Mouse (Mus musculus) retina, postnatal 7 days (tissue): Measurements from ENCODE around the gene Gm5447.
A peak's percentile ranks its signal among the peaks of the same experiment; 100 is the strongest.

ENCODE experiments used
- DNase-seq: peaks from one replicate; pipeline ENCODE4 v3.0.0-alpha.2; 2012; ENCODE audit warnings: low read depth, low spot score

Gm5447 gene

DNA sequence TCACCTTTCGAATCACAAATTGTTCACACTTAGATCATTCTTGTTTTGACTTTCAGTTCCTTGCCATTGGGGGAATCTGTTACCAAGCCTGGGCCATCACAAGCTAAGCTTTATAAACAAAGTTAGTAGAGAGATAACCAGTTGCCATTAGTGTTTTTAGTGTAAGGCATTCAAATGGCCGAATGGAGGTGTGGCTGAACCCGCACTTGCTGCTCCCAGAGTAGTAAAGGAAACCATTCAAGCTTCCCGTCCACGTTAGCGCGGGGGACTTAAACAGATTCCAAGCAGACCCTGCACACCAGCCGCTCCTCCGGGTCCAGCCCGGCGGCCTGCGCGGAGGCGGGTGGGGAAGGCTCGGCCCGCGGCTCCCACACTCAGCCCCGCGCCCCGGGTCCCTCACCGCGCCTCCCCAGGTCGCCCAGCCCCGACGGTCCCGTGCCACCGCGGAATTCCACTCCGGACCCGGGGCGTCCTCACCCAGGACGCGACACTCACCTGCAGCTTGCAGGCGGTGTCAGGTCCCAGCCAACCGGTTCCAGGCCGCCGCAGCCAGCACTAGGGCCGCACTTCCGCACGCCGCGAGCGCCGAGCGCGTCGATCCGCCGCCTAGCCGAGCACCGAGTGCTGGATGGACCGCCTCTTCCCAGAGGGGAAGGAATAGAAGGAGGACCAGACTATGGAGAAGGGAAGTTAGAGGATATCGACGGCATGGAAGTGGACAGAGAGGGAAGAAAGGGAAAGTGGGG is at the start of gene Gm5447, which contains the start of gene Exoc2:
Gene Gm5447 (plus strand): TSS at position 704 of the 746 bp plus-strand sequence.
Gene Exoc2 (minus strand): TSS at position 593 of the 746 bp plus-strand sequence.
- DNase-seq, result peak; percentile 73

DNA sequence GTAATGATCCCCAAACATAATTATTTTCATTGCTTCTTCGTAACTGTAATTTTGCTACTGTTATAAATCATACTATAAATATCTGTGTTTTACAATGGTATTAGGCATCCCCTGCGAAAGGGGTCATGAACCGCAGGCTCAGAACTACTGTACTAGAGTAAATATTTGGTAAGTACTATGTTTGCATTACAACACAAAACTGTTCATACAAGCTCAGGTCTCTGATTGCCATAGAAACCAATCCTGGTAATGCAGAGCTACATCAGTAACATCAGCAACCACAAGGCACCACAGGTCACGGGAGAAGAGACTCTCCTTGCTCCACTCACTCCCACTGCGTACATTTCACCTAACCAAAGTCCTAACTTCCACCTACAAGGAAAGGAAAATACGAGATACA is 49.7 kb upstream of the Gm5447 start:
- DNase-seq, result no peak

DNA sequence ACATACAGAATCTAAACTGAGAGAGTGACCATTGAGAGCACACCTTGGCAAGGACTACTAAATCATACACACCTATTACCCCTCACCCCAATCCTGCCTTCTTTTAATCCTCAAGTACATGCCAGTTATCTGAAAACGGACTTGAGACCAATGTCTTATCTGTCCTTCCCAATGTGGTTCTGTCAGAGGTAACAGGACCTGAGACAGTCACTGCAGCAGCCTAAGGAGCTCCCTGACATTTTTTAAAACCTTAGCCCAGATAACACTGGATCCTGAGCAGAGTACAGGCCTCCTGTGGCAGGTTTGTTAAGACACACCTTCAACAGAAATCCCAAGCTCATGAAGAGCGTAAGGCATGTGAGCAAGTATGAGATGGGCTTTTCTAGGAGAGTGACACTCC is 44.9 kb upstream of the Gm5447 start:
- DNase-seq, result no peak

DNA sequence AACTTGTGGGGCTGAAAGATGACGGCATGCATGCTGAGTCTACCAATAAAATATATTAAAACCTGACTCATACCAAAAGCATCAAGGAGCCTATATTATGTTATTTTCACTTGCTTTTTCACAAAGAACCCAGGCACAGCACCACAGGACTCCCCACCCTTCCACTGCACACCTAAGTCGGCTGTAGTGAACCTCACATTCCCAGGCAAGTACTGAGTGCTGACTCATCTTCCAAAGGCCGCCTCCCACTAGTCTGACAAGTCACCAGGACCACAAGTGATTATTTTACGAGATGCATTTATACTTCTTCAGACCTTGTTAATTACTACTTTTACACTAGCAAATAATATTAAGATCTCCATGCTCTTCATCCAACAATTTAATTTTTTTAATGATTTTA is 42.4 kb upstream of the Gm5447 start:
- DNase-seq, result no peak

DNA sequence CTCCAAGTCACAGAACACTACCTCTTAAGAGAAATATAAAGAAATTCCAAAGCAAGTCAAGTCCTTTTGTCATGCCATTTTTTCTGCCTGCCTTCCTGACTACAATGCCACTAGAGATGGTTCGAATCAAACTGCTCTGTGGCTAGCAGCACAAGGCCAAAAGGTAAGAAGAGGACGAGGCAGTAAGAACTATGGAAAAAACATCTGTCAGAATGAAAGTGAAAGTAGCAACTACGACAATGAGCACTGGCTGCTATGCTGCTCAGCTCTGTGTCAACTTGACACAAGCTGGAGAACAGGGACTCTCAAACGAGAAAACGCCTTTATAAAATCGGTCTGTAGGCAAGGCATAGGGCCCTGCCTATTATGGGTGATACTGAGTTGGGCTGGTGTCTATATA is 41.0 kb upstream of the Gm5447 start:
- no peak for DNase-seq

DNA sequence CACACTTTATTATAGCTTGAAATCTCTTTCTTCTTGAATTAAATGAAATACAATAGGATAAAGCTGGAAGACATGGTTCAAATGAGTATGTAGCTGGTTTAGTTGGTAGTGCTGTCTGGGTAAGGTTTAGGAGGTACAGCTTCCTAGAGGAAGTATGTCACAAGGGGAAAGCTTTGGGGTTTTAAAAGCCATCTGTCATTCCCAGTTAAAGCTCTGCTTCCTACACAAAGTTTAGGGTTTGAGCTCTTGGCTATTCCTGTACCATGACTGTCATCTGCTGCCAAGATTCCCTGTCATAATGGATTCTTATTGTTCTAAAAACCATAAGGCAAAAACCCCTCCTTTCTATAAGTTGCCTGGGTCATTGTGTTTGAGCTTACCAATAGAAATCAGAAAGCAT is 28.2 kb upstream of the Gm5447 start:
- DNase-seq, result no peak

DNA sequence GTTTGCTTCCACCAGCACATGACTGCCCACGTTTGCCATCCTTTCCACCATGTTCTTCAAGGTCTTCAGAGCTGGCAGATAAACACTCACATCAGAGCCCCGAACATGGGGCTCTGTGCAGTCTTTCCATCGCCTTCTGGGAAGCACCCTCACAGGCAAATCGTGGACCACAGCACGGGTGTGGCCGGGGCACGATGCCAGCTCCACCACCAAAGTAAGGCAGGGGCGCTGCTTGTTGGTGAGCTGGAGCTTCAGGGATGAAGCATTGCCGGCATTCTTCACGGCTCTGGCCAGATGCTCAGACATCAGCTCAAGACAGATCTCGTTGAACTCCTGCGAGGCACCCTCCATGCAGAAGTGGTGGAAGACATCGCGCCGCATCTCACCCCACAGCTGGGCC is 26.9 kb upstream of the Gm5447 start:
- DNase-seq, result no peak

DNA sequence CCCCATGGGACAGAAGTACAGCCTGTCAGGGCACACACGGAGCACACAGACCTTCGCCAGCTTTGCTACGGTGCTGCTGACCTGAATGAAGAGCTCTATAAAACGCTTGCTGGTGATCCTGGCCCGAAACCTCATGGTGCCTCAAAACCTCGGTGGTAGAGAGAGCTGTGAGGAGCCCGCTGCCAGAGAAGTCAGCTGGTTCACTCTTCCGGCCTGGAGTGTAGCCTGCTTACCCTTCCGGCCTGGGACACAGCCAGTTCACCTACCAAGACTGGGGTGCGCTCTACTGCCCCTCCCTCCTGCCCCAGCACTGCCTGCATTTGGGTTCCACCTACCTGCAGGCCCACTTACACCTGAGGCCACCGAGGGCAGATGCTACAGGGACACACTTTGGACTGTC is 26.5 kb upstream of the Gm5447 start, which contains the start of gene Hus1b:
Gene Hus1b (minus strand): TSS at position 220 of the 400 bp plus-strand sequence.
- DNase-seq, result no peak

DNA sequence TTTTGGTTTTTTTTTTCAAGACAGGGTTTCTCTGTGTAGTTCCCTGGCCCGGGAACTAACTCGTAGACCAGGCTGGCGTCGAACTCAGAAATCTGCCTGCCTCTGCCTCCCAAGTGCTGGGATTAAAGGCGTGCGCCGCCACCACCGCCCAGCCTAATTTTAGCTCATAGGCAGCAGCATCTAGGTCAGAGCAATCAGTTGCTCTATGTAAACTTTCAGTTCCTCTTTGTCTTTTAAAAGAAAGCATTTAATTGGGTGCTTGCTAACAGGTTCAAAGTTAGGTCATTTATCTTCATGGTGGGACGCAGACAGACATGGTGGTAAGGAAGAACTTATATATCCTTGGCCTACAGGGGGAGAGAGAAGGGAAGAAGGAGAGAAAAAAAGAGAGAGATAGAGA is 24.8 kb upstream of the Gm5447 start:
- no peak for DNase-seq

DNA sequence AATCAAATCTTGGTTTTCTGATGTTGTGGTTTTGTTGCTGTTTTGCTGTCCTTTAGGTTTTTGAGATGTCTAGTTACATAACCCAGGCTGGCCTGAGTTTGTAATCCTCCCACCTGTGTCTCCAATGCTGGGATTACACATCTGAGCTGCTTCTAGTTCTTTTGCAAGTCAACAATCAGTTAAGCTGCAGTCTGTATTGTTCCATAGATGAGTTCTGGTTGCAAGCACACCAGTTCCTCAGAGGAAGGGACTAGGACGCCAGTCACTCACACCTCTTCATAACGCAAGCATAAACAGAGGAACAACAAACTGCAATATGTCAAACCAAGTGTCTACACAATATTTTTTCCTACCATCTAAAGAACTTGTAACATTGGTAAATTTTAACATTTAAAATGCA is 22.0 kb upstream of the Gm5447 start:
- DNase-seq, result no peak

DNA sequence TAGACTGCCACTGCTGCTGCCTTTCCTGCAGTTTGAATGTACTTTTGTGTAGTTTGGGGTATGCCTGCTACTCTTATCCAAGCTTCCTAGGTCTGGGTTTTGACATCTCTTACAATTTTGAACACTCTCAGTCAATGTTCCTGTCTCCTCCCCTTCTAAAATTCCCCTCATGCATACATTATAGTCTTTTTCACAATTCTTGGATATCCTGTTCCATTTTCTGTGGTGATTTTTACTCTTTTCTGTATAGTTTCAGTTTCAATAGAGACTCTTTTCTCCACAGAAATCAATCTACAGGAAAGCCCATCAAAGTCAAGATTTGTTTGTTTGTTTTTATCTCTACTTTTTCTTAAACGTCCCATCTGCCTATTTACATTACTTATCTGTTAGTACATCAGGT is 20.4 kb upstream of the Gm5447 start:
- DNase-seq, result no peak

DNA sequence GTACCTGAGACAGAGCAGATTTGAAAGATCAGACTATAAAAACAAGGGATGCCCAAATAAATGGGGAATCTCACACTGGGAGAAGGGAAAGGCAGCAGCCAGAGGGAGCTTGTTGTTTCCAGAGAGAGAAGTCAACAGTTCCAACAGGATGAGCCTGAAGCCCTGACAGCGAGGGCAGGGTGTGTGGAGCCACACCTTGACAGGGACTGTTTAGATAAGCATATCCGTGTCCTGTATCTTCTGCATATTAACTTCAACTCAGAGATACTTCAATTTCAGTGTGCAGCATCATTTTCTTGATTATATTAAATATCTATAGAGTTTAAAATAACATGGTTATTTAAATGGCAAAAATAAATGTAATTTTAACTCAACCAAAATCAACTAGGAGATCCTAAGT is 13.3 kb upstream of the Gm5447 start:
- no peak for DNase-seq

DNA sequence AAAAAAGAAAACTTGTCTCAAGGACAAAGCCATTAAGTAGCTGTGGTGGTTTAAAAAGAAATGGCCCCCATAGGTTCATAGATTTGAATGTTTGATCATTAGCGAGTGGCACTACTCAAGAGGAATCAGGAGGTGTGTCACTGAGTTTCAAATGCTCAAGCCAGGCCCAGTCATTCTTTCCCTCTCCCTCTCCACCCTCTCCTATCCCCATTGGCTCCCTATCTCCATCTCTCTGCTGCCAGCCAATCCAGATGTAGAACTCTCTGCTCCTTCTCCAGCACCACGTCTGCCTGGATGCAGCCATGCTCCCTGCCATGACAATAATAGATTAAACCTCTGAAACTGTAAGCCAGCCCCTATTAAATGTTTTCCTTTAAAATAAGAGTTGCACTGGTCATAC is 12.1 kb upstream of the Gm5447 start:
- no peak for DNase-seq

DNA sequence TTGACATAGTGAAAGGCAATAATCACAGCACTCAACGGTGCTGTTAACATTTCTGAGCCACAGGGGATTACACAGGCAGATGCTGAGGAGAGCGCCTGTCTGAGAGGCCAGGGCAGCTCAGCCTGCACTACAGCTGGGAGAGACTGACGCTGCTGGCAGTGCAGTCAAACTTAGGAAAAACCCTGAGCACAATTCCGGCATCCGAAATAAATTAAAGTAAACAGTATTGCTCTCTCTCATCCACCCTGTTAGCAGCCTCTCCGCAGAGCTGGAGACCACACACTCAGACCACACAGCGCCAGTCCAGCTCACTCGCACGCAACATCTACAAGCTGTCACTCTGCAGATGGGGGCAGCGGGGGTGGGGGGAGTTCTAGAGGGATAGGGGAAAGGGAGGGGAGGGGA is 7.5 kb upstream of the Gm5447 start:
- no peak for DNase-seq

DNA sequence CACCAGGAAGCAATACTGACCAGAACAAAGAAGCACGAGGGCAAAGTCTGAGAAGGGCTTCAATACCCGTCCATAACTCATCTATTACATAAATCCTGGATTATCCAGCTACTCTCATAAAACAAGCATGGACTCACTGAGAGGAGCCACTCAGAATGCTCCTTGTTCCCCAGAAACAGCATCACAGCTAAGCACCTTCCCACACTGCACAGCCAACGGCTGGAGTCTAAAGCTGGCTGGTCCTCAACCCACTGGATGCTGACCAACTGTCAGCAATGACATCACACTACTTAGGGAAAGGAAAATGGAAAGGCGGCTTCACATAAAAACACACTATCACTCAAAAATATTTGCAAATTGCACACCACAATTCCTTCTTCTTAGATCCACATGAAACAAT is 5.7 kb upstream of the Gm5447 start:
- DNase-seq, result no peak

DNA sequence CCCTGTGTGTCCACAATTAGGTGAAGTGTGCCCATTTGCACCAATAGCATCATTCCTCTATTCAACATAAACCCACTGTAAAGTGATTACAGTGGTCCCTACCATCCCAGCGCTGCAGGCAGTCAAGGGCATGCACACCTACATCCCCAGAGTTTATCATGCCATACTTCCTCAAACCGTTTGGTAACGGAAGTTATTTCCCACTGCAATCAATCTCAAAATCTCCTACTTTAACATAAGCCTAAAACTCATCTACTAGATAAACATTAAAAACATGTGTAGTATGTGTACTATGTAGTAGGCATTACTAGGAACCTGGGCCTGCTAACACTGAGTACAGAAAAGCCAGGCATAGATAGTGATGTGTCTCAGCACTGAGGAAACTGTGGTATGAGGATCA is 3.0 kb upstream of the Gm5447 start:
- no peak for DNase-seq

DNA sequence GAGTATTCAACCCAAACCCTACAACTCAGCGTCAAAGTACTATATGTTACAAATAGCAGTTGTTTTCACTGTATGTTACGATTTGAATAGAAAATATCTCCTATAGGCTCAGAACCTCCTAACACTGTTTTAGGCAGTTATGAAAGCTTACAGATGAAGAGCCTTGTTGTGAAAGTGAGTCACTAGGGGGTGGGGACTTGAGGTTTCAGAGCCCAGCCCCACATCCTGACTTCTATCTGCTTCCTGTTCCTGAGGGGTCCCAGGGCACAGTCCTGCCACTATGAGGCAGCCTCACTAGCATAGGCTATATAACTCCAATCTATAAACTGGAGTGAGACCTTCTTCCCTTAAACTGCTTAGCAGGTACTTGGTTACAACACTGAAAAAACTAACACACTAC is 1.9 kb upstream of the Gm5447 start:
- no peak for DNase-seq

DNA sequence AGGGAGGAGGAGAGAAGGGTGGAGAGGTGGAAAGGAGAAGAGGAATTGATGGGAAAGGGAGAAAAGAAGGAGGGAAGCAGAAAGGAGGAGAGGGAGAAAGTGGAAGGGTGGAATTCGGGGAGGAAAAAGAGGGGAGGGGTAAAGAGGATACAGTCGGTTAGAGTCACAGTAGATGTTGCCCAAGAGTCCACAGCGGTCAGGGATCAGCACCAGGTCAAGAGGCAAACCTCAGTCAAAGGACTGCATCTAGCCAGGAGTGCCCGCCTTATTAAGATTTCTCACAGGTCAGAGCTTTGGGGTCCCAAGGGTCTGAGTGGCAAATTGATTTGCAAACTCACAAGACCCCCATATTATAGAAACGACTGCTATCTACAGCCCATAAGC is 235 bp downstream of the Gm5447 start:
- no peak for DNase-seq

DNA sequence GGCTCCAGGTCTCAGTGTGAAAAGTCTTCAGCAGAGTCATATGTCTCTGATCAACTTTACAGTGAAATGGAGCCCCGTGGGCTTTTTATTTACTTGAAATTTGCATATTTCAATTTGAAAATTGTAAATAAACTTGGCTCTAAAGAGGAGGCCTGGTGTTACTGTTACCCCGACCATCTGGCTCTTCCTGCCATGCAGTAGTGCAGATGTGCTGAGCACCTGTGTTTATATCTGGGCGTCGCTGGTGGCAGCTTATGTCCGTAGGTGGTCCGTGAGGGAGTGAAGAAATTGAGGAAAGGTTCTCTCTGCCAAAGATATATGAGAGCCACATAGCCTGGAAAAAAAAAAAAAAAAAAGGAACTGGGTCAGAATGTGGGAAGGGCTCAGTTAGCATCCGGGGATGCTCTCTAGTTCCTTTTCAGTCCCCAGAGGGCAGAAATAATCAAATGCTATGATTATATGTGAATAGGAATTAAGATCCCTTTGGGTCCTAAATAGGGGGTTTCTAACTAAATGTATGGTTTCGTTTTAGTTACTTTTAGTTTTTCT is 2.6 kb downstream of the Gm5447 start:
- no peak for DNase-seq

DNA sequence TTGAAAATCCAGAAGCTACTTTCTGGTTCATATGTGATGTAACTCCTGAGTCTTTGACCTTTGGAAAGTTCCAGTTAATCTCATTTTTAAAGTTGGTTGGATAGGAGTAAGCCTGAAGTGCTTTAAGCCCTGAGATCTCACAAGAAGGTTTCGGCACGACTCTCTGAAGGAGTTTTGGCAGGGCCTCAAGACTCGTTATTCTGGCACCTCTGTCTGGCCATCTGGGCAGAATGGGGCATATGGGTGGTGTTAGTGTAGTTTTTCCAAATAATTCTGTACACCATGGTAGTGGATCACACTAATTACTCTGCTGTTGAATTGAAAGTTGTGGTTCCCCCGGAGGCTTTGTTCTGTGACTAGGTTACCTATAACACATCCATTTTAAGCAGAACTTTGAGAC is 4.2 kb downstream of the Gm5447 start:
- DNase-seq, result no peak

DNA sequence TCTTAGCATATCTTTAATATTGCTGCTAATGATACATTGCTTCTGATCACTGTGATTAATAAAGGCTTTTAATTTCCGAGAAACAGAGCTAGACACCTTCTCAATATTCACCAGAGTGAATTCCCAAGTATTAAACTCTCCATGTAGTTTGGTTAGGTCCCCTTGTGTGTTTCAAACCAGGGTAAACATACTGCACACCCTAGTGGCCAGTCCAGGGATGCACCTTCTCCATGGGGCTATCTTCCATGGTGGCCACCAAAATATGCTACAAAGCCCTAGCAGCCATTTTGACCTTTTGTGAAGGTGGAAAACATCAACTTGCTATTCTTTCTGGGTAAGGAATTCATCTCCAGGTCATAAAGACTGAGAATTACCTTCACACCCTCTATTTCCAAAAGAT is 7.7 kb downstream of the Gm5447 start:
- no peak for DNase-seq

DNA sequence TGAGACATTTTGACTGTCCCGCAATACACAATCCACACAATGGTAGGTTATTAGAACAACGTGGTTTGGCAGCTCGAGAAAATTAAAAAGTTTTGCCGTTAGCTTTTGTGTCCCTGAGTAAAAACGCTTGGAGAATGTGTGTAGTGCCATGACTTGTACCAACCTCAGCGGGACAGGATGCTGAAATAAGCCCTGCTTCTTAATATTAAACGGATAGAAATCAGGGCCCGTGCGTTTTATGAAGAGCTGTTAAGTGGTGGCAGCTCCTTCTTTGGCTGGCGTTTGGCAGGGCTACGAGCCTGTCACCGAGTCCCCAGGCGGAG is 11.2 kb downstream of the Gm5447 start:
- DNase-seq, result no peak

DNA sequence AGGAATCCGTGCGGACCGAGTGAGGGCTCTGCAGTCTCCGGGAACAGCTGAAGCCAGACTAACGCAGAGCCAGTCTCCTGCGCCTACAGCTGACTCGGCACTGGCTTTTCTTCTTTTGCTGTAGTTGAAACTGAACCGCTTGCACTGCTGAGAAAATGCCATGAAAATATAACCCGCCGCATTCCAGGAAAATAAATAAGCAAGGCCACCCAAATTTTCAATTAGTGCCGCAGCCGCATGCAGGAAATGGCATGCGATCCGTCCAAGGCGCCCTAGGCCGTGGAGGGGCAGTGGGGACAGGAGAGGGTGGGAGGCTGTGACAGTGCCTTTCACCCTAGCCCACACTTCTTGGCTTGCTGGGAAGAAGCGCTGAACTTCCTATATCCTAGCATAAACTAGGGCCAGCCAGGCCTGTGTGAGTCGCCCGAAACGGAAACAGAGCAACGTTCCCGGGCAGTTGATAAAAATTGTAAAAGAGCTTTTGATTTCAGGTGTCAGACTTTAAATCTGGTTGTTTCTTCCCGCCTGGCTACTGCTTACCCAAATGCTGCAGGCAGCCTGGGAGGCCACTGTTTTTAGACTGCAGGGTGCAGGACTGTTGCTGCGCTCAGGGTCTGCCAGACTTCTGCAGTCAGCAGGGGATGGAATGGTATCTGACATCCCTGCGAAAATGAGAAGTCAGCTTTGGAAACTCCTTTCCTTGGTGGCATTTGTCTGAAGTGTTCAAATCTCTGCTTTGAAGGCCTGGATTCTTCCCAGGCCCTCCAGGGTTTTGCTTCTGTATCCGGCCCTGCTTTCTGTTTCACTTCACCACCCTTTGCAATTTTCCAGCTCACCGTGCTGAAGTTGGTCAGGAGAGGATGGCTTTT is 11.8 kb downstream of the Gm5447 start:
- DNase-seq, result no peak
